Mouse (Mus musculus) megakaryocyte, embryonic 14.5 days (primary cell): ENCODE data around the gene Mphosph10. TPM values are rescaled to one million over a fixed set of nuclear protein-coding genes. Genes with fewer than 3 reads are reported as not detected.
A peak's percentile ranks its signal among the peaks of the same experiment; 100 is the strongest.

Experiments
- H3K27me3 ChIP-seq: replicated peaks from 2 replicates; pipeline ENCODE3; 2012; ENCODE audit warnings: inconsistent platforms
- H3K36me3 ChIP-seq: replicated peaks from 2 replicates; pipeline ENCODE3; 2012; ENCODE audit warnings: low read length, inconsistent platforms, mixed read lengths
- H3K4me1 ChIP-seq: 2 replicates; pipeline ENCODE4 v1.6.1; 2012; ENCODE audit warnings: inconsistent platforms
- H3K4me3 ChIP-seq: replicated peaks from 2 replicates; pipeline ENCODE3; 2012; ENCODE audit warnings: moderate library complexity, mild to moderate bottlenecking, inconsistent platforms
- H3K9me3 ChIP-seq: 2 replicates; pipeline ENCODE4 v1.6.1; 2012; ENCODE audit warnings: inconsistent platforms
- FLI1 ChIP-seq: IDR thresholded peaks from 2 replicates; pipeline ENCODE4 v1.6.1; 2012; ENCODE audit warnings: low read length, inconsistent platforms, mixed read lengths
- GATA1 ChIP-seq: IDR thresholded peaks from 3 replicates; pipeline ENCODE4 v1.6.1; 2012; ENCODE audit warnings: mixed read lengths, low read length, inconsistent platforms, borderline replicate concordance
- polyA plus RNA-seq: library from polyadenylated mRNA; stranded (reverse); fragments of >175 nt; gene quantifications from 2 replicates; pipeline ENCODE4 v1.2.3, GENCODE M21; 2012; ENCODE audit warnings: low replicate concordance; ENCODE audit not compliant: insufficient read depth

The Mphosph10 gene
- polyA plus RNA-seq, 1 experiment = 4.7 TPM

- Histone ChIP-seq H3K36me3 (peaks cover 88% of the 10 kb centered on the region), H3K4me1 (peaks cover 23% of the 10 kb centered on the region), H3K4me3 (no peak overlapping the region), H3K9me3 (no peaks in the 10 kb centered on the region), H3K27me3 (no peaks in the 10 kb centered on the region)
- TF ChIP-seq FLI1 (no peak), GATA1 (no peak)
Observed at GRCm38 (mm10) chr7:64356661-64357060, 35.4 kb downstream of the Mphosph10 start.

- Histone ChIP-seq H3K4me3 (no peak overlapping the region), H3K4me1 (peaks cover 28% of the 10 kb centered on the region), H3K27me3 (no peaks in the 10 kb centered on the region), H3K9me3 (no peaks in the 10 kb centered on the region), H3K36me3 (peaks cover 86% of the 10 kb centered on the region)
- TF ChIP-seq GATA1 (no peak), FLI1 (no peak)
Observed at GRCm38 (mm10) chr7:64354206-64354605, 37.9 kb downstream of the Mphosph10 start.

GRCm38 (mm10) chr7:64351087-64351486 lies 41.0 kb downstream of the Mphosph10 start:
- Histone ChIP-seq H3K36me3 (peaks cover 88% of the 10 kb centered on the region), H3K4me3 (no peak overlapping the region)
- TF ChIP-seq FLI1 = no peak
- TF ChIP-seq GATA1 = no peak

GRCm38 (mm10) chr7:64349147-64349861 lies 42.8 kb downstream of the Mphosph10 start:
- H3K36me3 ChIP-seq = peaks cover 85% of the 10 kb centered on the region

More at GRCm38 (mm10) chr7:64351087-64351486, 41.0 kb downstream of the Mphosph10 start:
- H3K4me1 ChIP-seq = peaks cover 32% of the 10 kb centered on the region
- no peaks in the 10 kb centered on the region for H3K9me3 ChIP-seq
- H3K27me3 ChIP-seq = no peaks in the 10 kb centered on the region

GRCm38 (mm10) chr7:64347813-64348212 lies 44.3 kb downstream of the Mphosph10 start:
- H3K36me3 ChIP-seq = peaks cover 73% of the 10 kb centered on the region
- H3K4me3 ChIP-seq = no peak overlapping the region
- H3K27me3 ChIP-seq = no peaks in the 10 kb centered on the region
- H3K9me3 ChIP-seq = no peaks in the 10 kb centered on the region
- TF ChIP-seq GATA1 (no peak), FLI1 (no peak)
- H3K4me1 ChIP-seq = peaks cover 32% of the 10 kb centered on the region

More at GRCm38 (mm10) chr7:64349147-64349861, 42.8 kb downstream of the Mphosph10 start:
- H3K27me3 ChIP-seq = no peaks in the 10 kb centered on the region
- H3K9me3 ChIP-seq = no peaks in the 10 kb centered on the region
- no peak for TF ChIP-seq FLI1
- TF ChIP-seq GATA1 = no peak
- H3K4me3 ChIP-seq = no peak overlapping the region
- peaks cover 32% of the 10 kb centered on the region for H3K4me1 ChIP-seq

GRCm38 (mm10) chr7:64332686-64333085 lies 59.4 kb downstream of the Mphosph10 start:
- Histone ChIP-seq H3K36me3 (peaks cover 93% of the 10 kb centered on the region), H3K27me3 (no peaks in the 10 kb centered on the region), H3K9me3 (peaks cover 25% of the 10 kb centered on the region), H3K4me1 (peaks cover 31% of the 10 kb centered on the region), H3K4me3 (no peak overlapping the region)
- no peak for TF ChIP-seq GATA1
- no peak for TF ChIP-seq FLI1

DNA sequence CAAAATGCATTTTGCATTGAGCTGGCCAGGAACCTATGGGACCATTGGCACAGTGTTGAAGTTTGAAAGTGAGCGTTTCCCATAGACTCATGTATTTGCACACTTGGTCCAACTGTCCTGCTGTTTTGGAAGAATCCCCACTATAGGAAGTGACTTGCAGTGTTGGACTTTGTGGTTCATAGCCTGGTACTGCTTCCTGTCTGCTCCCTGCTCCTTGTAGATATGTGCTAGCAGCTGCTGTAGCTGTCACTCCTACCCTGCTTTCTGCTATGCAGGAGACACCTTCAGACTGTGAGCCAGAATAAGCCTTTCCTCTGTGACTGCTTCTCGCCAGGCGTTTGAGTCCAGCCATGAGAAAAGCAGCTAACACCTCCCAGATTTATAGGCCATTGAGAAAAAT lies 60.8 kb downstream of the Mphosph10 start:
- Histone ChIP-seq H3K36me3 (peaks cover 92% of the 10 kb centered on the region), H3K27me3 (no peaks in the 10 kb centered on the region), H3K9me3 (peaks cover 25% of the 10 kb centered on the region), H3K4me1 (peaks cover 43% of the 10 kb centered on the region), H3K4me3 (peak overlapping the region; percentile 60)
- TF ChIP-seq GATA1 (peak; percentile 67; the same call in 1 of the 3 replicates), FLI1 (peak; percentile 64)

- peaks cover 44% of the 10 kb centered on the region for H3K4me1 ChIP-seq
- peaks cover 18% of the 10 kb centered on the region for H3K9me3 ChIP-seq
- no peak for TF ChIP-seq FLI1
- no peak for TF ChIP-seq GATA1
- H3K27me3 ChIP-seq = no peaks in the 10 kb centered on the region
- no peak overlapping the region for H3K4me3 ChIP-seq
- H3K36me3 ChIP-seq = peaks cover 86% of the 10 kb centered on the region
Observed at GRCm38 (mm10) chr7:64327486-64327885, 64.6 kb downstream of the Mphosph10 start.

- peaks cover 39% of the 10 kb centered on the region for H3K4me1 ChIP-seq
- H3K27me3 ChIP-seq = no peaks in the 10 kb centered on the region
- peaks cover 12% of the 10 kb centered on the region for H3K9me3 ChIP-seq
- peaks cover 86% of the 10 kb centered on the region for H3K36me3 ChIP-seq
- TF ChIP-seq FLI1 = no peak
- TF ChIP-seq GATA1 = no peak
- no peak overlapping the region for H3K4me3 ChIP-seq
Observed at GRCm38 (mm10) chr7:64326892-64327291, 65.2 kb downstream of the Mphosph10 start.

Other genes with a start within 250 kb of the Mphosph10 start
- gene Trpm1, start 238.4 kb downstream of the Mphosph10 start, polyA plus RNA-seq = 0.16 TPM in 1 of 2 replicates, not detected in the other
- gene Mtmr10, start 104.6 kb downstream of the Mphosph10 start, polyA plus RNA-seq = 1.6 and 2.0 TPM in 2 replicates
- gene Fan1, start 18.2 kb downstream of the Mphosph10 start, polyA plus RNA-seq = 0.40 and 0.48 TPM in 2 replicates
- gene Mcee, start 339 bp upstream of the Mphosph10 start, polyA plus RNA-seq = 2.2 TPM in 1 of 2 replicates, not detected in the other
- not detected in 2 replicates for gene Apba2, start 109.4 kb upstream of the Mphosph10 start, polyA plus RNA-seq